Mouse (Mus musculus): ENCODE results near the gene Wars2. TPM values are rescaled to one million over a fixed set of nuclear protein-coding genes. Genes with fewer than 3 reads are reported as not detected.

The Wars2 gene
- total RNA-seq, 2 experiments from 2014 or later: 7.2 to 10.1 TPM

GRCm38 (mm10) chr3:99260395-99260794 is 119.5 kb downstream of the Wars2 start:
- DNase-seq (ENCODE audit: extremely low spot score in 1 of 2, low spot score in 1 of 2): no peak

GRCm38 (mm10) chr3:99261371-99261791 is 120.5 kb downstream of the Wars2 start:
- no peak for DNase-seq (ENCODE audit: extremely low spot score in 1 of 2, low spot score in 1 of 2)

GRCm38 (mm10) chr3:99261986-99262385 is 121.1 kb downstream of the Wars2 start:
- DNase-seq (ENCODE audit: extremely low spot score in 1 of 2, low spot score in 1 of 2): no peak

GRCm38 (mm10) chr3:99263471-99263903 is 122.6 kb downstream of the Wars2 start:
- DNase-seq (ENCODE audit: extremely low spot score in 1 of 2, low spot score in 1 of 2): no peak

GRCm38 (mm10) chr3:99264695-99265094 is 123.8 kb downstream of the Wars2 start:
- DNase-seq (ENCODE audit: extremely low spot score in 1 of 2, low spot score in 1 of 2): no peak

- DNase-seq (ENCODE audit: extremely low spot score in 1 of 2, low spot score in 1 of 2): no peak
These were observed 126.0 kb downstream of the Wars2 start for GRCm38 (mm10) chr3:99266752-99267303.

GRCm38 (mm10) chr3:99277973-99278580 is 137.2 kb downstream of the Wars2 start:
- DNase-seq (ENCODE audit: extremely low spot score in 1 of 2, low spot score in 1 of 2): no peak

- no peak for DNase-seq (ENCODE audit: extremely low spot score in 1 of 2, low spot score in 1 of 2)
These were observed 138.8 kb downstream of the Wars2 start for GRCm38 (mm10) chr3:99279718-99280117.

- DNase-seq (ENCODE audit: extremely low spot score in 1 of 2, low spot score in 1 of 2): no peak
These were observed 140.6 kb downstream of the Wars2 start for GRCm38 (mm10) chr3:99281453-99281852.

GRCm38 (mm10) chr3:99288302-99288701 is 147.4 kb downstream of the Wars2 start:
- no peak for DNase-seq (ENCODE audit: extremely low spot score in 1 of 2, low spot score in 1 of 2)

Small RNA genes lying within 50 kb of the gene (microRNA-seq; reads per million reads assigned to microRNA genes)
- 0 reads per million in 2 experiments for gene Mir6481

Other genes starting within 250 kb of the Wars2 start
- not detected for gene Hao2, start 247.8 kb upstream of the Wars2 start, total RNA-seq (2021)
- under 1 TPM; 0.37 to 0.66 TPM for gene Tbx15, start 99.3 kb downstream of the Wars2 start, total RNA-seq (2021)

All from layer of hippocampus, postnatal 25 days (tissue).